Mouse (Mus musculus) midbrain, postnatal 0 days (tissue): ENCODE measurements at regions not wholly inside any gene's neighbourhood (a gene's known extent, or its start where the extent isn't known, plus 50 kb on each side); places are given as distances from the start of the nearest gene placed in this dataset.

Experiments used
- ATAC-seq: fragments of 200-750 bp; cut with Nextera tagmentation; 2 replicates; pipeline ENCODE4 v1.8.0; 2017; ENCODE audit warnings: moderate number of reproducible peaks, mild to moderate bottlenecking, moderate TSS enrichment, moderate library complexity; ENCODE audit not compliant: low FRiP score
- DNase-seq: peaks from one replicate; pipeline ENCODE4 v3.0.0-alpha.2; 2015; ENCODE audit warnings: low spot score
- H3K27ac ChIP-seq: fragments of 300-500 bp; sonication (generic); 2 replicates; pipeline ENCODE4 v1.5.1; 2014; ENCODE audit warnings: low read depth, mild to moderate bottlenecking, low read length, mixed read lengths
- H3K27me3 ChIP-seq: fragments of 300-500 bp; sonication (generic); 2 replicates; pipeline ENCODE4 v1.6.1; 2014; ENCODE audit warnings: low read length, control low read depth, mixed read lengths; ENCODE audit not compliant: insufficient read depth
- H3K36me3 ChIP-seq: fragments of 300-500 bp; sonication (generic); 2 replicates; pipeline ENCODE4 v1.6.1; 2014; ENCODE audit warnings: low read length, control low read depth, mixed read lengths; ENCODE audit not compliant: insufficient read depth
- H3K4me1 ChIP-seq: fragments of 300-500 bp; sonication (generic); 2 replicates; pipeline ENCODE4 v1.6.1; 2014; ENCODE audit warnings: mild to moderate bottlenecking, control low read depth, antibody characterized with exemption, low read length, mixed read lengths; ENCODE audit not compliant: insufficient read depth
- H3K4me2 ChIP-seq: fragments of 300-500 bp; sonication (generic); 2 replicates; pipeline ENCODE4 v1.6.1; 2014; ENCODE audit warnings: low read depth, mild to moderate bottlenecking, low read length, mixed read lengths; ENCODE audit not compliant: poor library complexity, severe bottlenecking
- H3K4me3 ChIP-seq: fragments of 300-500 bp; sonication (generic); 2 replicates; pipeline ENCODE4 v1.5.1; 2014; ENCODE audit warnings: low read depth, mild to moderate bottlenecking, low read length, moderate library complexity
- H3K9ac ChIP-seq: fragments of 300-500 bp; sonication (generic); replicated peaks from 2 replicates; pipeline ENCODE4 v1.6.1; 2014; ENCODE audit warnings: mild to moderate bottlenecking, low read length, moderate library complexity, mixed read lengths; ENCODE audit not compliant: poor library complexity, severe bottlenecking
- H3K9me3 ChIP-seq: fragments of 300-500 bp; sonication (generic); 2 replicates; pipeline ENCODE4 v1.6.1; 2016; ENCODE audit warnings: low read length, control low read depth
- CTCF ChIP-seq: IDR thresholded peaks from 2 replicates; pipeline ENCODE4 v1.5.1; 2016; ENCODE audit warnings: antibody characterized with exemption, mild to moderate bottlenecking
- WGBS: fragments of 180-500 bp; shearing (Covaris S2); extraction: QIAGEN DNeasy Blood & Tissue Kit; methylation state at CpG from one replicate; pipeline ENCODE4 v1.1.7; 2014; 5-methylcytosine and 5-hydroxymethylcytosine counted together

GRCm38 (mm10) chr13:90729078-90729477, 176.1 kb downstream of the Atp6ap1l start:
- no peak overlapping the region for H3K4me2 ChIP-seq
- no peaks in the 10 kb centered on the region for H3K36me3 ChIP-seq
- no peak overlapping the region for H3K27ac ChIP-seq
- no peaks in the 10 kb centered on the region for H3K9me3 ChIP-seq
- H3K4me3 ChIP-seq, result no peak overlapping the region
- DNase-seq (no peak), ATAC-seq (no peak)
- no peaks in the 10 kb centered on the region for H3K27me3 ChIP-seq
- no peaks in the 10 kb centered on the region for H3K4me1 ChIP-seq
- TF ChIP-seq CTCF, result no peak
- H3K9ac ChIP-seq, result no peak overlapping the region

DNA sequence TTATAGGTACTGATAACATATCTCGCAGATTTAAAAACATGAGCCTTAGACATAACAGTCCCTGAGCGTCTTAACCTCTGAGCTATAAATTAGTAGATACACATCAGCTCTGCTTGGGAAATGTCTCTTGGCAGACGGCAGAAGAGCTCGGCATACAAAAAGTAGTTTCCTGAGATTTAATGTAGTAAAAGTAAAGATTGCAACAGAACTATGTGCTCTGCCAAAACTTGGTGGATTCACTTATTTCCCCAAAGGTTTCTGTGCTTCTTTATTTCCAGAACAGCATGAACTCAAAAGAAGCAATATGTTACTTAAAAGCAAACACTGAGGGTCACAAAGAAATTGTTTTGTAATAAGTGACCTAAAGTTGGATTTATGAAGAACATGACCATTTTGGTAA, 177.3 kb downstream of the Atp6ap1l start:
- Histone ChIP-seq H3K9me3 (no peaks in the 10 kb centered on the region), H3K4me2 (no peak overlapping the region), H3K27ac (no peak overlapping the region), H3K4me1 (no peaks in the 10 kb centered on the region), H3K9ac (no peak overlapping the region), H3K36me3 (no peaks in the 10 kb centered on the region), H3K4me3 (no peak overlapping the region), H3K27me3 (no peaks in the 10 kb centered on the region)
- WGBS, result 89% methylated on average over 4 of the region's 4 CpGs
- ATAC-seq, result no peak
- no peak for TF ChIP-seq CTCF
- DNase-seq, result no peak

GRCm38 (mm10) chr13:90725053-90725827, 179.9 kb downstream of the Atp6ap1l start:
- no peak for DNase-seq
- no peak for ATAC-seq
- Histone ChIP-seq H3K4me1 (no peaks in the 10 kb centered on the region), H3K9ac (no peak overlapping the region), H3K9me3 (no peaks in the 10 kb centered on the region), H3K36me3 (no peaks in the 10 kb centered on the region), H3K27ac (no peak overlapping the region), H3K4me3 (no peak overlapping the region), H3K4me2 (no peak overlapping the region), H3K27me3 (no peaks in the 10 kb centered on the region)
- 83% methylated on average over 10 of the region's 10 CpGs for WGBS
- TF ChIP-seq CTCF, result no peak

DNA sequence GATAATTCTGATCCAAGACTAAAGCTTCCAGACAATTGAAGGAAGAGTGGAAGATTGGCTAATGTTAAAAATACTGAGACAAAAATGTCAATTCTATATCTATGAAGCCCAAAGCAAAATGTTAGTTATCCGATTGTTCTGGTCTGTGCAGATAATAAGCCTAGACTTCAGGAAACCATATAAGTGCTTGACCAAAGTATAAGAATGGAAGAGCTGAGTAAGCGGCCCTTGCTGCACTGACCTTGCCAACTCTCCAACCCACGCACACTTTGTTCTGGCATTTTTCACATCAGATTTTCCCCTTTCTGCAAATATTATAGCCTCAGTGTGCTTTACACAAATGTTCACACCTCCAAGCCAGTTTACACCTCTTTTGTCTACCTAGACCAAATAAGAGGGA, 180.6 kb downstream of the Atp6ap1l start:
- Histone ChIP-seq H3K27me3 (no peaks in the 10 kb centered on the region), H3K9ac (no peak overlapping the region), H3K4me3 (no peak overlapping the region), H3K9me3 (no peaks in the 10 kb centered on the region), H3K36me3 (no peaks in the 10 kb centered on the region), H3K27ac (no peak overlapping the region), H3K4me2 (no peak overlapping the region), H3K4me1 (no peaks in the 10 kb centered on the region)
- 88% methylated on average over 3 of the region's 3 CpGs for WGBS
- DNase-seq (no peak), ATAC-seq (no peak)
- TF ChIP-seq CTCF, result no peak

DNA sequence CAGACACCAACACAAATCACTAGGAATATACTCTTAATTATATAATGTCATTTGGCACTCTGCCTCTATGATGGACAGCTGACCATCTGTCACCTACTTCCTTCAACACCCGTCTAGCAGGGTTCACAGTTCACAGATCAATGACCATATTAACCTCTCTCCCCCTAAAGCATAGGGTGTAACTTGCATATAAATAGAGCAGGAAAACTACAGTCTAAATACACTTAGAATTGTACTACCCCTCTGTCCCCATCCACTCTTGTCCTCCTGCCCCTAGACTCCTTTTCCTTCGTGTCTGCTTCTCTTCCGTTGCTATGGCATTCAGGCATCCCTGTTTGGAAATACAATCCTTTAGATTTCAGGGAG, 181.6 kb downstream of the Atp6ap1l start:
- no peaks in the 10 kb centered on the region for H3K36me3 ChIP-seq
- 47% methylated on average over 3 of the region's 3 CpGs for WGBS
- no peaks in the 10 kb centered on the region for H3K9me3 ChIP-seq
- DNase-seq (no peak), ATAC-seq (no peak)
- no peaks in the 10 kb centered on the region for H3K4me1 ChIP-seq
- H3K4me3 ChIP-seq, result no peak overlapping the region
- no peak overlapping the region for H3K9ac ChIP-seq
- no peak overlapping the region for H3K27ac ChIP-seq
- H3K4me2 ChIP-seq, result no peak overlapping the region
- TF ChIP-seq CTCF, result no peak
- H3K27me3 ChIP-seq, result no peaks in the 10 kb centered on the region

GRCm38 (mm10) chr13:90722599-90723532, 182.3 kb downstream of the Atp6ap1l start:
- Histone ChIP-seq H3K36me3 (no peaks in the 10 kb centered on the region), H3K4me1 (no peaks in the 10 kb centered on the region), H3K27ac (no peak overlapping the region), H3K27me3 (no peaks in the 10 kb centered on the region), H3K9me3 (no peaks in the 10 kb centered on the region), H3K4me2 (no peak overlapping the region), H3K4me3 (no peak overlapping the region), H3K9ac (no peak overlapping the region)
- WGBS, result 66% methylated on average over 8 of the region's 8 CpGs
- DNase-seq, result peak; percentile 26
- TF ChIP-seq CTCF, result no peak
- no peak for ATAC-seq
